Mouse (Mus musculus): ENCODE measurements around the gene Cacnb1. TPM values are rescaled to one million over a fixed set of nuclear protein-coding genes. Genes with fewer than 3 reads are reported as not detected.

The Cacnb1 gene
- polyA plus RNA-seq (2011; ENCODE audit: insufficient read depth, insufficient read length, low read depth, missing spikeins): 5.2 and 6.3 TPM in 2 replicates

GRCm38 (mm10) chr11:98022555-98023371, at the start of gene Cacnb1:
Gene Cacnb1, minus strand, starts transcription at chr11:98023034.
- Histone ChIP-seq H3K27ac (ENCODE audit: insufficient read depth, low read length) (0 out of 2 replicates have a peak within 1 kb of the TSS, but pooled peaks have one; percentile 5), H3K4me3 (ENCODE audit: low read depth, low read length) (peak within 1 kb of the TSS; percentile 79)

GRCm38 (mm10) chr11:98067255-98067654, 44.4 kb upstream of the Cacnb1 start:
- Histone ChIP-seq H3K36me3 (ENCODE audit: control insufficient read depth, insufficient read depth, low read length, poor library complexity, severe bottlenecking) (peaks cover 3% of the 10 kb centered on the region; the same call in 1 of the 2 replicates), H3K4me1 (ENCODE audit: control insufficient read depth, insufficient read depth, low read length) (no peaks in the 10 kb centered on the region), H3K27ac (ENCODE audit: insufficient read depth, low read length) (peak overlapping the region; percentile 74), H3K9ac (ENCODE audit: low read depth, poor library complexity, severe bottlenecking) (peak overlapping the region; percentile 65), H3K4me3 (ENCODE audit: low read depth, low read length) (peak overlapping the region; percentile 32), H3K9me3 (replicated peaks; ENCODE audit: control insufficient read depth, insufficient read depth, low read length, poor library complexity, severe bottlenecking) (peaks cover 35% of the 10 kb centered on the region), H3K27me3 (ENCODE audit: control insufficient read depth, insufficient read depth, low read length, poor library complexity, severe bottlenecking) (no peaks in the 10 kb centered on the region)
- TF ChIP-seq POLR2A (IDR thresholded peaks at IDR 0.05; ENCODE audit: insufficient read depth, low read length) (no peak), EP300 (IDR thresholded peaks at IDR 0.05; ENCODE audit: insufficient read depth, low read depth, low read length) (no peak)

More at GRCm38 (mm10) chr11:98022555-98023371, at the start of gene Cacnb1:
- Histone ChIP-seq H3K4me1 (ENCODE audit: control insufficient read depth, insufficient read depth, low read length) (peaks cover 7% of the 10 kb centered on the region), H3K36me3 (ENCODE audit: control insufficient read depth, insufficient read depth, low read length, poor library complexity, severe bottlenecking) (peaks cover 2% of the 10 kb centered on the region; the same call in 1 of the 2 replicates), H3K27me3 (ENCODE audit: control insufficient read depth, insufficient read depth, low read length, poor library complexity, severe bottlenecking) (no peaks in the 10 kb centered on the region), H3K9me3 (replicated peaks; ENCODE audit: control insufficient read depth, insufficient read depth, low read length, poor library complexity, severe bottlenecking) (no peaks in the 10 kb centered on the region), H3K9ac (ENCODE audit: low read depth, poor library complexity, severe bottlenecking) (peak within 1 kb of the TSS; percentile 73)
- no peak for TF ChIP-seq EP300 (IDR thresholded peaks at IDR 0.05; ENCODE audit: insufficient read depth, low read depth, low read length)

GRCm38 (mm10) chr11:98066201-98066600, 43.4 kb upstream of the Cacnb1 start:
- H3K9ac ChIP-seq (ENCODE audit: low read depth, poor library complexity, severe bottlenecking): peak overlapping the region; percentile 65; the same call in 1 of the 2 replicates
- H3K27me3 ChIP-seq (ENCODE audit: control insufficient read depth, insufficient read depth, low read length, poor library complexity, severe bottlenecking): no peaks in the 10 kb centered on the region
- H3K4me1 ChIP-seq (ENCODE audit: control insufficient read depth, insufficient read depth, low read length): no peaks in the 10 kb centered on the region
- TF ChIP-seq EP300 (IDR thresholded peaks at IDR 0.05; ENCODE audit: insufficient read depth, low read depth, low read length) (no peak), POLR2A (IDR thresholded peaks at IDR 0.05; ENCODE audit: insufficient read depth, low read length) (no peak), CTCF (IDR thresholded peaks at IDR 0.05; ENCODE audit: low read depth, low read length) (no peak)
- H3K9me3 ChIP-seq (replicated peaks; ENCODE audit: control insufficient read depth, insufficient read depth, low read length, poor library complexity, severe bottlenecking): peaks cover 24% of the 10 kb centered on the region
- H3K36me3 ChIP-seq (ENCODE audit: control insufficient read depth, insufficient read depth, low read length, poor library complexity, severe bottlenecking): 0 out of 2 replicates have a peak, but pooled peaks cover 3% of the 10 kb centered on the region
- no peak overlapping the region; the same call in none of the 2 replicates for H3K27ac ChIP-seq (ENCODE audit: insufficient read depth, low read length)
- no peak overlapping the region for H3K4me3 ChIP-seq (ENCODE audit: low read depth, low read length)

- Histone ChIP-seq H3K36me3 (ENCODE audit: control insufficient read depth, insufficient read depth, low read length, poor library complexity, severe bottlenecking) (no peaks in the 10 kb centered on the region), H3K4me3 (ENCODE audit: low read depth, low read length) (no peak overlapping the region), H3K9me3 (replicated peaks; ENCODE audit: control insufficient read depth, insufficient read depth, low read length, poor library complexity, severe bottlenecking) (no peaks in the 10 kb centered on the region), H3K4me1 (ENCODE audit: control insufficient read depth, insufficient read depth, low read length) (no peaks in the 10 kb centered on the region), H3K9ac (ENCODE audit: low read depth, poor library complexity, severe bottlenecking) (no peak overlapping the region), H3K27me3 (ENCODE audit: control insufficient read depth, insufficient read depth, low read length, poor library complexity, severe bottlenecking) (no peaks in the 10 kb centered on the region), H3K27ac (ENCODE audit: insufficient read depth, low read length) (no peak overlapping the region)
- TF ChIP-seq CTCF (IDR thresholded peaks at IDR 0.05; ENCODE audit: low read depth, low read length) (no peak), EP300 (IDR thresholded peaks at IDR 0.05; ENCODE audit: insufficient read depth, low read depth, low read length) (no peak), POLR2A (IDR thresholded peaks at IDR 0.05; ENCODE audit: insufficient read depth, low read length) (no peak)
These were observed 39.2 kb upstream of the Cacnb1 start for GRCm38 (mm10) chr11:98061904-98062562.

- Histone ChIP-seq H3K27ac (ENCODE audit: insufficient read depth, low read length) (no peak overlapping the region), H3K9ac (ENCODE audit: low read depth, poor library complexity, severe bottlenecking) (no peak overlapping the region), H3K36me3 (ENCODE audit: control insufficient read depth, insufficient read depth, low read length, poor library complexity, severe bottlenecking) (no peaks in the 10 kb centered on the region), H3K4me1 (ENCODE audit: control insufficient read depth, insufficient read depth, low read length) (no peaks in the 10 kb centered on the region), H3K9me3 (replicated peaks; ENCODE audit: control insufficient read depth, insufficient read depth, low read length, poor library complexity, severe bottlenecking) (no peaks in the 10 kb centered on the region), H3K4me3 (ENCODE audit: low read depth, low read length) (no peak overlapping the region), H3K27me3 (ENCODE audit: control insufficient read depth, insufficient read depth, low read length, poor library complexity, severe bottlenecking) (no peaks in the 10 kb centered on the region)
- TF ChIP-seq EP300 (IDR thresholded peaks at IDR 0.05; ENCODE audit: insufficient read depth, low read depth, low read length): no peak
- TF ChIP-seq POLR2A (IDR thresholded peaks at IDR 0.05; ENCODE audit: insufficient read depth, low read length): no peak
- TF ChIP-seq CTCF (IDR thresholded peaks at IDR 0.05; ENCODE audit: low read depth, low read length): no peak
These were observed 38.6 kb upstream of the Cacnb1 start for GRCm38 (mm10) chr11:98061441-98061840.

All from ES-Bruce4 (cell line).